Mouse (Mus musculus): ENCODE results near the gene Efhd2.

GRCm38 (mm10) chr4:141831361-141831760 is 43.4 kb downstream of the Efhd2 start:
- TF ChIP-seq CTCF (IDR thresholded peaks at IDR 0.05; ENCODE audit: low read depth) (no peak), EP300 (optimal IDR thresholded peaks at IDR 0.05) (no peak)
